Mouse (Mus musculus) heart, postnatal 14 days (tissue): ENCODE results near the gene Zbtb8b. TPM values are rescaled to one million over a fixed set of nuclear protein-coding genes. Genes with fewer than 3 reads are reported as not detected.
A peak's percentile ranks its signal among the peaks of the same experiment; 100 is the strongest.

ENCODE experiments used
- DNase-seq, 2 experiments: peaks; one replicate each; pipeline ENCODE4 v3.0.0; 2021 to 2022
- intact Hi-C: fragments of 180-260 bp; cut with DNase I; formaldehyde crosslinking; loops from one replicate; pipeline ENCODE4 v1.15.1; 2025
- total RNA-seq, 2 experiments: library from RNA; stranded (reverse); gene quantifications; 2 replicates each; pipeline ENCODE4 v1.2.3; 2021

The Zbtb8b gene
- total RNA-seq, 2 experiments from 2014 or later, result 0.29 to 0.32 TPM

DNA sequence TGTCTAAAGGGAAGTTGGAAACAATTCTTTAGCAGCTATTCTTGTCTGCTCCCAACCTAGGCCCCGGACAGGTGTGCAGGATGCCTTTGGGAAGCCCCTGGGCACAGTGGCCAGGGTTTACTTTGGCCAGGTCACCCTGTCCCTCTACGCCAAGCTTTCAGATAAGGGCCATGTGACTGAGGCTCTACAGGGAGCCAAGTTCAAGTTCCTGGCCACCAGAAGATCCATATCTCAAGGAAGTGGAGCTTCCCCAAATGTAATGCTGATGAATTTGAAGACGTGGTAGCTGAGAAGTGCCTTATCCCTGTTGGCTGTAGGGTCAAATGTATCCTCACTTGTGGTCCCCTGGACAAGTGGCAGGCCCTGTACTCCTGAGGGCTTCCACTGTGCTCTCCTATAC is 60.8 kb downstream of the Zbtb8b start:
- no peak for DNase-seq
- intact Hi-C loops, result no loop called here

DNA sequence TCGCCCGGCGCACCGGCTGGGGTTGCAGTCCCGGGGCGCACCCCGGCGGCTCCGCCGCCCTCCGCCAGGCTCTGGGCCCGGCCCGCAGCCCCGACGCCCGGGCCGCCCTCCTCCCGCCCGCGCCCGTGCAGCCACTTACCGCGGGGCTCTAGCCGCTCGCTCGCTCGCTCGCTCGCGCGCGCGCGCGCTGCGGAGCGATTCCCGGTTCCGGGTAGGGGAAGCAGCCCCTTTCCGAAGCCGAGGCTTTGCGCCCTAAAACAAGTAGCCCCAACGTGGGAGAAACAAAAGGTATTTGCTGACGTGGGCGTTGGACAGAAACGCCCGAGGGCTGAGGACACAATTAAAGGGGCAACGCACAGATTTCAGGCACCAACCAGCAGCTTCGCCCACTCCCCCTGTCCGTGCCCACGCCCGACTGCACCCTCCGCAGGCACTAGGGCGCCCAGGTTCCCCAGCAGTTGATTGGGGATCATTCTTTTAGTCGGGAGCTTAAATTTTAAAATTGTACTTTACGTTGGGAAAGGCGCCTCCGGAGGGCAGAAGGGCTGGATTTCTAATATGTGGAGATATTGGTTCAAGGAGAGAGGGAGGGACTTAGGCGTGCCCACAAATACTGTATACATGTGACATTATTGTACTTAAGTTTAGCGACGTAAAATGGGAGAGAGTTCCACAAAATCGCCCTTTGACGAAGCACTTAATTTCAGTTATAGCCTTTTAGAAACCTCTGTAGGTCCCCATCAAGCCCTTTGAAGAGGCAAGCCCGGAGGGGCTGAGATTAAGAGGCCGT is 62.9 kb downstream of the Zbtb8b start, which contains the start of gene Zbtb8a:
Gene Zbtb8a (minus strand): TSS at position 516 of the 790 bp plus-strand sequence.
- DNase-seq, result peak; percentile 57 to 66
- intact Hi-C loops, result no loop called here

DNA sequence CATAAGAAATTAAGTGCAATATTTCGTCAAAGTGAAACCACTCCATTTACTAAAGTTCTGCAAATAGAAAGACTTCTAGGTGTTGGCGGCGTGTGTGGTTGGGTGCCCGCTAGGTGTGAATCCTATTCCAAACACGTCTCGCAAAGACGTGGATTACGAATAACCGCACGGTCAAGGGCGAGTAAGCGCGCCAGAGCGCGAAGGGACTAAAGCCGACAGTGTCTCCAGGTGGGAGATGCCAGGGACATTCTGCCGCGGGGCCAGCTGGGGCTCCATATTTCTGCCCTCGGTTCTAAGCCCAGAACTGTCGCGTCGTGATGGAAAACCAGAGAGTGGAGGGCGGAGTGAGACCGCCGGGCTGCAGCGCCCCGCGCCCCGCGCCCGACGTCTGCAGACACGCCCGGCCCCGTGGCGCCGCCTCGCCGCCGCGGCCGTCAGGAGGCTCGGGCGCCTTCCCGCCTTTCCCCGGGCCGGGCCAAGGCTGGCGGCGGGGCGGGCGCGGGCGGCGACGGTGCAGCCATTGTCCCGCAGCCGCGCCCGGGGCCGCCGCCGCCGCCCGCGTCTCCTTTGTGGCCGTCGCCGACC is 63.6 kb downstream of the Zbtb8b start:
- intact Hi-C loops, result no loop called here
- DNase-seq, result peak; percentile 62 to 74

DNA sequence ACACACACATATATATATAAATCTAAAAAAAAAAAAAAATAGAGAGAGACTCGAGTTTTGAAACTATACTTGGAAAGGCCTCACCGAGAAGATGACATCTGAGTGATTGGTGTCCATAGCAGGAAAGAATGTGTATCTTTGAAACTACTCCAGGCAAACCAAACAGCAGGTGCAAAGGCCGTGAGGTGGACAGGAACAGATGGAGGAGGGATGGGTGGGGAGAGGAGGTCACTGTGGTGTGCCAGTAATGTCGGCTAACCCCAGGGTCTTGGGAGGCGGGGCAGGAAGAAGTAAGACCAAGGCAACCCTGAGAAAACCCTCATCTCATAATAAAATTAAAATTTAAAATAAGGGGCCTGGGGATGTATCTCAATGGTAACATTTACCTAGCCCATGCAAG is 64.8 kb downstream of the Zbtb8b start:
- DNase-seq, result no peak
- intact Hi-C loops, result no loop called here

Other genes with a start within 250 kb of the Zbtb8b start
- gene C77080, start 179.4 kb downstream of the Zbtb8b start, total RNA-seq, result 1 to 10 TPM; 4.8 to 5.7 TPM
- gene Sync, start 153.2 kb downstream of the Zbtb8b start, total RNA-seq, result 10 to 100 TPM; 11.4 to 12.5 TPM
- gene Rbbp4, start 105.5 kb downstream of the Zbtb8b start, total RNA-seq, result 100 to 1,000 TPM in 1 of 2 experiments, 10 to 100 TPM in 1; 82.5 to 105 TPM
- 10 to 100 TPM; 20.7 to 20.9 TPM for gene Zbtb8os, start 105.2 kb downstream of the Zbtb8b start, total RNA-seq
- gene Zbtb8a, start 62.7 kb downstream of the Zbtb8b start, total RNA-seq, result 1 to 10 TPM; 4.4 to 4.7 TPM
- gene Bsdc1, start 20.7 kb upstream of the Zbtb8b start, total RNA-seq, result 10 to 100 TPM; 39.6 to 43.9 TPM
- gene Tssk3, start 50.2 kb upstream of the Zbtb8b start, total RNA-seq, result not detected
- not detected for gene Fam229a, start 50.3 kb upstream of the Zbtb8b start, total RNA-seq
- gene Marcksl1, start 72.7 kb upstream of the Zbtb8b start, total RNA-seq, result 10 to 100 TPM; 13.6 to 23.8 TPM
- gene Hdac1, start 101.9 kb upstream of the Zbtb8b start, total RNA-seq, result 10 to 100 TPM; 23.9 to 24.2 TPM
- 10 to 100 TPM in 1 of 2 experiments, 1 to 10 TPM in 1; 1.4 to 20.4 TPM for gene Lck, start 132.8 kb upstream of the Zbtb8b start, total RNA-seq
- gene Fam167b, start 137.7 kb upstream of the Zbtb8b start, total RNA-seq, result under 1 TPM; 0.53 to 0.83 TPM
- gene Eif3i, start 159.8 kb upstream of the Zbtb8b start, total RNA-seq, result 100 to 1,000 TPM; 114 to 128 TPM
- gene Tmem234, start 159.8 kb upstream of the Zbtb8b start, total RNA-seq, result 10 to 100 TPM; 46.8 to 51.3 TPM
- 1 to 10 TPM; 1.2 TPM for gene Dcdc2b, start 173.4 kb upstream of the Zbtb8b start, total RNA-seq
- gene Iqcc, start 178.2 kb upstream of the Zbtb8b start, total RNA-seq, result 10 to 100 TPM; 16.3 to 17.6 TPM
- gene Ccdc28b, start 183.1 kb upstream of the Zbtb8b start, total RNA-seq, result 10 to 100 TPM; 40.7 to 46.5 TPM
- 10 to 100 TPM; 28.0 to 28.6 TPM for gene Txlna, start 200.2 kb upstream of the Zbtb8b start, total RNA-seq
- gene Kpna6, start 231.9 kb upstream of the Zbtb8b start, total RNA-seq, result 10 to 100 TPM; 69.9 to 72.4 TPM